Mouse (Mus musculus) spleen, adult 2 months (tissue): ENCODE results near the gene Pawr. TPM values are rescaled to one million over a fixed set of nuclear protein-coding genes. Genes with fewer than 3 reads are reported as not detected.

Source experiments
- DNase-seq, 2 experiments: peaks; one replicate each; pipeline versions ENCODE4 v3.0.0 to v3.0.0-alpha.2; 2012 to 2021; ENCODE audit warnings: low spot score in 2 of 2, low read depth in 1 of 2
- H3K27ac ChIP-seq: fragments of 200-500 bp; 2 replicates; pipeline ENCODE4 v1.5.1; 2012; ENCODE audit warnings: low read length, inconsistent platforms; ENCODE audit not compliant: insufficient read depth
- H3K27me3 ChIP-seq: fragments of 200-500 bp; 2 replicates; pipeline ENCODE4 v1.6.1; 2012; ENCODE audit warnings: mild to moderate bottlenecking, moderate library complexity, low read length, inconsistent platforms; ENCODE audit not compliant: control insufficient read depth, insufficient read depth
- H3K36me3 ChIP-seq: fragments of 200-500 bp; 2 replicates; pipeline ENCODE4 v1.6.1; 2012; ENCODE audit warnings: mild to moderate bottlenecking, low read length, inconsistent platforms; ENCODE audit not compliant: control insufficient read depth, insufficient read depth
- H3K4me1 ChIP-seq: fragments of 200-500 bp; 2 replicates; pipeline ENCODE4 v1.6.1; 2011; ENCODE audit warnings: inconsistent platforms; ENCODE audit not compliant: control insufficient read depth, insufficient read depth, insufficient read length
- H3K4me3 ChIP-seq: fragments of 200-500 bp; 2 replicates; pipeline ENCODE4 v1.5.1; 2011; ENCODE audit warnings: mild to moderate bottlenecking, inconsistent platforms; ENCODE audit not compliant: insufficient read depth, insufficient read length; ENCODE audit errors: extremely low read depth
- CTCF ChIP-seq: fragments of 200-500 bp; IDR thresholded peaks from 2 replicates; pipeline ENCODE4 v1.5.1; 2011; ENCODE audit warnings: mild to moderate bottlenecking, inconsistent platforms; ENCODE audit not compliant: insufficient read depth, insufficient read length, insufficient replicate concordance; ENCODE audit errors: extremely low read depth
- POLR2A ChIP-seq: fragments of 200-500 bp; IDR thresholded peaks from 2 replicates; pipeline ENCODE4 v1.6.1; 2011; ENCODE audit warnings: low read depth, low read length, inconsistent platforms
- WGBS: fragments of 180-500 bp; shearing (Covaris S2); methylation state at CpG from one replicate; pipeline ENCODE4 v1.1.7; 2018; 5-methylcytosine and 5-hydroxymethylcytosine counted together
- polyA plus RNA-seq: library from polyadenylated mRNA; depleted of rRNA; stranded (reverse); fragments of >200 nt; gene quantifications from 2 replicates; pipeline ENCODE4 v1.2.3, GENCODE M21; 2012

Gene Pawr
- polyA plus RNA-seq, 1 experiment: 3.5 TPM

DNA sequence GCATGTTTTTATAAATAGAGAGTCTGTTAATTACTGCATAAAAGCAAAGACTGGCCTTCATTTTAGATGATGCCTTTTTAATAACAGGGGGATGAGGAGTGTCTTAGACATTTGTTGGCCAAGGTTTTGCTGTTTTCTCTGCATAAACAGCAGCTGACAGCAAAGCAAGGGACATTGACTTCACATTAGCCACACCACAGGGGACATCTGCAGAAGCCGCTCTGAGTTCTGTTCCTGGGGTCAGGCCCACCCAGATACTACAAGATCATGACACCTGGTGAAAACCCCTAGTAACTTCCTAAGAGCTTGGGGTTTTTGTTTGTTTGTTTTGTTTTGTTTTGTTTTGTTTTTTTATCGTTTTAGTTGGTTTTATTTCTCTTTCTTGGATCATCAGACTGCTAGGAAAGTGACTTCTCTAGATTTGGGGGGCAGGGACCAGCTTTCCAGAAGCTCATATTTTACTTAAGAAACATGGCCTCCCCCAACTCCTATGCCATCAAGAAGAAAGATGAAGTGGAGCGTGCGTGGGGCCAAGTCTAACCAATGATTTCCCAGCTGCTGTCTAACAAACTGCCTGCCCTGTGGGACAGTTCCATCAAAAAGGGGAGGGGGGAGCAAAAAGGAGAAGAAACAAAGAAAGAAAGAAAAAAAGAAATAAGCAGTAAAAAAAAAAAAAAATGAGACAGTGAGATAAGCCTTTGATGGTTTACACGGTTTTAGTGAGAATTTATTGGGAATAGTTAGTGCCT is 57.4 kb downstream of the Pawr start:
- DNase-seq: no peak
- Histone ChIP-seq H3K27ac (no peak overlapping the region), H3K36me3 (no peaks in the 10 kb centered on the region), H3K4me1 (no peaks in the 10 kb centered on the region), H3K4me3 (no peak overlapping the region), H3K27me3 (no peaks in the 10 kb centered on the region)
- no peak for TF ChIP-seq CTCF
- TF ChIP-seq POLR2A: no peak
- 80% methylated on average over 5 of the region's 5 CpGs for WGBS

DNA sequence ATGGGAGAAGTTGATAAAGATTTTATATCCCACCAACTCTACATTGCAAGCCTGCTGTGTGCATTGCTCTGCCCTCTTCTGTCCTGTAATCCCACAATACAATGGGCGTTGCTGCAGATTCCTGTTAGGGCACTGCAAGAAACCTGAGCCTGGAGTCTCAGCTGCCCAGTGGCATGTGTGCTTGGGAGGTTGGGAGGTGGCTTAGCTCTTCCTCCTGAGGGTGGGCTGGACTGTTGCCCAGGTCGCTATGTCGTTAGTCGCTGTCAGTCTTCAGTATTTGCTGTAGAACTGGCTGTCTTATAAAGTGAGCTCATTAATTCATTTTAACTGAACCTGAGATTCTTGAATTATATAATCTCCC is 58.0 kb downstream of the Pawr start:
- H3K4me3 ChIP-seq: no peak overlapping the region
- no peak overlapping the region for H3K27ac ChIP-seq
- 64% methylated on average over 4 of the region's 4 CpGs for WGBS
- DNase-seq: no peak
- no peaks in the 10 kb centered on the region for H3K4me1 ChIP-seq
- no peaks in the 10 kb centered on the region for H3K27me3 ChIP-seq
- no peaks in the 10 kb centered on the region for H3K36me3 ChIP-seq
- TF ChIP-seq POLR2A (no peak), CTCF (no peak)

DNA sequence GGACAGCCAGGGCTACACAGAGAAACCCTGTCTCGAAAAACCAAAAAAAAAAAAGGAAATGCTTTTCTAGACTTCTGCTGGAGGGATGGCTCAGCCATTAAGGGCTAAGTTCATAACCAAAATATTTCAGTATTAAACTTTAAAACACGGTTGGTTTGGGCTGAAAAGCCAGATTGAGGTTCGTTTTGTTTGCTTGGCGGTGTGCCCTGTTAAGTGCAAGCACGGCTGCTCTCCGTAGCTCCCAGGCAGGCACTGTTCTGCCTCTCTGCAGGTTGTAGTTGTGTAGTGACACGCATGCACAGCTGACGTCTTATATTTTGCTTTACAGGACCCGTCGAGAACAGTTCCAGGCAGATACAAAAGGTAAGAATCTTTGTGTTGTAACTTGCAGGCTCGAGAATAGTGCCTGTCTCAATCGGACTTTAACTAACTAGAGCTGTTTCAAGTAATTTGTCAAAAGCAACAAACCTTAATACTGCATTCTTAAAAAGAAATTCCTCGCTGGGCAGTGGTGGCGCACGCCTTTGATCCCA is 59.5 kb downstream of the Pawr start:
- no peak for DNase-seq
- Histone ChIP-seq H3K36me3 (no peaks in the 10 kb centered on the region), H3K27ac (no peak overlapping the region), H3K27me3 (no peaks in the 10 kb centered on the region), H3K4me1 (no peaks in the 10 kb centered on the region), H3K4me3 (no peak overlapping the region)
- WGBS: 89% methylated on average over 15 of the region's 15 CpGs
- no peak for TF ChIP-seq POLR2A
- no peak for TF ChIP-seq CTCF

DNA sequence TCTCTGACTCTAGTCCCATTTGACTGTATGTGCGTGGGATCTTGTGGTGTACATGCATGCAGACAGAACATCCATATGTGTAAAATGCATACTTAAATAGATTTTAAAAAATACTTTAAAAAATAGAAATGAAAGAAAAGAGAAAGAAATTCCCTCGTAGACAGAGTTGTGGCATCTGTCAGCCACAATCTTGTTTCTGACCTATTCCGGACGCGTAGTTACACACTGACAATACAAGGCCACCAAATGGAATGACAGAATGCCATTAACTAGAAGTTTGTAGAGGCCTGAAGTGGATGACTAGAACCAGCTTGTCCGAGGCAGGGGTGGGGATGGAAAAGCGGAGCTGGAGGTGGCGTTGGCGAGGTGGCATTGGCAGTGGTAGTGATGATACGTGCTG is 60.2 kb downstream of the Pawr start:
- TF ChIP-seq CTCF: no peak
- no peak for TF ChIP-seq POLR2A
- Histone ChIP-seq H3K27ac (no peak overlapping the region), H3K36me3 (no peaks in the 10 kb centered on the region), H3K4me1 (no peaks in the 10 kb centered on the region), H3K27me3 (no peaks in the 10 kb centered on the region), H3K4me3 (no peak overlapping the region)
- no peak for DNase-seq
- WGBS: 93% methylated on average over 10 of the region's 10 CpGs

DNA sequence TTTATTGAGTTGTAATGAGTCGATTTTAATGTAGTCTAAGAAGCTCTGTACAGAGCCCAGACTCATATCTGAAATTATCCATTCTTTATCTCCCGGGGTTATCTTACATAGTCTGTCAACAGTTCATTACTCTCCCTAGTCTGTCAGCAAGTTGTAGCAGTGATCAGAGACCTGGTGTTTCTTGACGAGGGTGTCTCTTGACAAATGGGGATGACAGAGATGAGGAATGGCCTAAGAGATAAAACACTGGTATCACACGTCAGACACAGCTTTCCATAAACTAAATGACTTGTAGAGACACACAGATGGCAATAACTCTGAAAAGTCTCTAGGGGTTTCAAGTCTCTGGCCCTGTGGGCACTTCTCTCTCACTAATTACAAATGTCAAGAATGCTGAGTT is 62.4 kb downstream of the Pawr start:
- Histone ChIP-seq H3K4me3 (no peak overlapping the region), H3K27me3 (no peaks in the 10 kb centered on the region), H3K27ac (no peak overlapping the region), H3K4me1 (no peaks in the 10 kb centered on the region), H3K36me3 (no peaks in the 10 kb centered on the region)
- TF ChIP-seq POLR2A (no peak), CTCF (no peak)
- no peak for DNase-seq
- WGBS: 84% methylated on average over 4 of the region's 4 CpGs

DNA sequence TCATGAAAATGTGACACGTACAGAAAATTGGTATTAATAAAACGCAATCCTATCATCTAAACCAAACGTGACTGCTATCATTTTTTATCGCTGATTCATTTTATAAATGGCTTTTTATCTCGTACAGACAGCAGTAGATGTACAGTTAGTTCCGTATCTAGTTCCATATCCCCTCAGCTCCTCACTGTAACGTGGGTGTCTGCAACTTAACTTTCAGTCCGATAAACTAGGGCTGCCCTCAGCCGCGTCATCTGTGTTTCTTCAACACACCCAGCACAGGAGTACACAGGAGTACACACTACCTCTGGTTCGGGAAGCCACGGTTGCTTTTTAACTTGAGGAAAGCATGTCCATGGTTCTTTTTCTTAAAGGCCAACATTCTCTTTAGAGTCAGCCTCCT is 63.3 kb downstream of the Pawr start:
- Histone ChIP-seq H3K27ac (no peak overlapping the region), H3K36me3 (no peaks in the 10 kb centered on the region), H3K27me3 (no peaks in the 10 kb centered on the region), H3K4me1 (no peaks in the 10 kb centered on the region), H3K4me3 (no peak overlapping the region)
- no peak for TF ChIP-seq POLR2A
- TF ChIP-seq CTCF: no peak
- 93% methylated on average over 12 of the region's 12 CpGs for WGBS
- DNase-seq: no peak

DNA sequence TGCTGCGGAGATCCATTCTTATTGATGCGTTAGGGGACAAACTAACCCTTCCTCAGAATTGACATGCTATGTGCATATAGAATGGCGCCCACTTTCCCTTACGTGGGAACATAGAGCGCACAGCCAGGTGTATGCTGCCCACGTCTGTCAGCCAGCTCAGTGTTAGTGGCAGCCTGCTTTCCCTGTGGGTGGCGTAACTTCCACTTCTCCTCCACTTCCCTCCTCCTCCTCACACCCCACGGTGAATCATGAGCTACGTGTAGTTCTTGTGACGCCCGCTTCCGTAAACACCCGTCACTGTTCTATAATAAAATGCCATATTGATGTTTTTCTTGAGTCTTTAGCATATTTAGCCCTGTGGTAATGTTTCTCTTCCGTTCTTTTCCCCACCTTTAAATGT is 63.7 kb downstream of the Pawr start:
- no peak for DNase-seq
- no peak overlapping the region for H3K27ac ChIP-seq
- TF ChIP-seq CTCF: no peak
- TF ChIP-seq POLR2A: no peak
- WGBS: 91% methylated on average over 14 of the region's 14 CpGs
- H3K4me1 ChIP-seq: no peaks in the 10 kb centered on the region
- no peaks in the 10 kb centered on the region for H3K27me3 ChIP-seq
- no peak overlapping the region for H3K4me3 ChIP-seq
- no peaks in the 10 kb centered on the region for H3K36me3 ChIP-seq
